Mouse (Mus musculus) cerebellum, postnatal 10 days (tissue): ENCODE data around the gene Cep135.
A peak's percentile ranks its signal among the peaks of the same experiment; 100 is the strongest.

Source experiments
- DNase-seq, 2 experiments: peaks; one replicate each; pipeline ENCODE4 v3.0.0; 2021; ENCODE audit warnings: mixed read lengths in 2 of 2

The Cep135 gene

GRCm38 (mm10) chr5:76645091-76645868, 56.8 kb downstream of the Cep135 start:
- DNase-seq = no peak

GRCm38 (mm10) chr5:76649897-76650296, 61.4 kb downstream of the Cep135 start:
- DNase-seq = no peak

GRCm38 (mm10) chr5:76651151-76651725, 62.7 kb downstream of the Cep135 start:
- no peak for DNase-seq

GRCm38 (mm10) chr5:76656212-76656611, 67.7 kb downstream of the Cep135 start, which contains the start of gene C530008M17Rik:
C530008M17Rik (plus strand) TSS chr5:76656512.
- no peak for DNase-seq

GRCm38 (mm10) chr5:76657245-76658083, 69.0 kb downstream of the Cep135 start:
- peak; percentile 85 to 89 for DNase-seq

- peak; percentile 64 to 67 for DNase-seq
These were observed 69.8 kb downstream of the Cep135 start for GRCm38 (mm10) chr5:76658084-76658934.

GRCm38 (mm10) chr5:76659958-76660635, 71.6 kb downstream of the Cep135 start:
- peak; percentile 41 to 52 for DNase-seq

- no peak for DNase-seq
These were observed 72.8 kb downstream of the Cep135 start for GRCm38 (mm10) chr5:76661310-76661709.

- no peak for DNase-seq
These were observed 76.4 kb downstream of the Cep135 start for GRCm38 (mm10) chr5:76664936-76665335.

GRCm38 (mm10) chr5:76665421-76665820, 76.9 kb downstream of the Cep135 start:
- DNase-seq = peak; percentile 37 to 52

GRCm38 (mm10) chr5:76666026-76666756, 77.7 kb downstream of the Cep135 start:
- peak; percentile 38 to 63 for DNase-seq

GRCm38 (mm10) chr5:76668118-76668517, 79.6 kb downstream of the Cep135 start:
- no peak for DNase-seq

GRCm38 (mm10) chr5:76668547-76668946, 80.0 kb downstream of the Cep135 start:
- no peak for DNase-seq

GRCm38 (mm10) chr5:76670183-76670582, 81.7 kb downstream of the Cep135 start:
- DNase-seq = no peak

- DNase-seq = no peak
These were observed 85.6 kb downstream of the Cep135 start for GRCm38 (mm10) chr5:76674022-76674653.

GRCm38 (mm10) chr5:76675369-76675768, 86.9 kb downstream of the Cep135 start:
- no peak for DNase-seq

- no peak for DNase-seq
These were observed 92.5 kb downstream of the Cep135 start for GRCm38 (mm10) chr5:76680959-76681358.

- no peak for DNase-seq
These were observed 93.6 kb downstream of the Cep135 start for GRCm38 (mm10) chr5:76681895-76682656.

GRCm38 (mm10) chr5:76683455-76683854, 95.0 kb downstream of the Cep135 start:
- DNase-seq = no peak
